Mouse (Mus musculus) urinary bladder, postnatal 14 days (tissue): Measurements from ENCODE around the gene Vdr.

Source experiments
- DNase-seq: peaks from one replicate; pipeline ENCODE4 v3.0.0; 2021; ENCODE audit warnings: low spot score

Gene Vdr

GRCm38 (mm10) chr15:97846121-97846882, 64.1 kb downstream of the Vdr start:
- DNase-seq: no peak

- DNase-seq: no peak
These were observed 66.1 kb downstream of the Vdr start, which contains the start of gene Hdac7 for GRCm38 (mm10) chr15:97844037-97845034. Hdac7 (minus strand) TSS chr15:97844502.

GRCm38 (mm10) chr15:97843247-97843651, 67.2 kb downstream of the Vdr start:
- no peak for DNase-seq

GRCm38 (mm10) chr15:97842058-97842457, 68.4 kb downstream of the Vdr start:
- no peak for DNase-seq

- DNase-seq: no peak
These were observed 69.0 kb downstream of the Vdr start for GRCm38 (mm10) chr15:97841383-97841782.

GRCm38 (mm10) chr15:97840781-97841180, 69.6 kb downstream of the Vdr start:
- DNase-seq: no peak

GRCm38 (mm10) chr15:97839991-97840455, 70.4 kb downstream of the Vdr start:
- peak; percentile 74 for DNase-seq

- DNase-seq: no peak
These were observed 71.0 kb downstream of the Vdr start for GRCm38 (mm10) chr15:97839473-97839872.

GRCm38 (mm10) chr15:97839012-97839411, 71.4 kb downstream of the Vdr start:
- no peak for DNase-seq

GRCm38 (mm10) chr15:97838395-97838794, 72.0 kb downstream of the Vdr start:
- peak; percentile 53 for DNase-seq

GRCm38 (mm10) chr15:97837491-97838061, 72.9 kb downstream of the Vdr start:
- DNase-seq: peak; percentile 55

GRCm38 (mm10) chr15:97836894-97837247, 73.6 kb downstream of the Vdr start:
- no peak for DNase-seq

- DNase-seq: no peak
These were observed 74.1 kb downstream of the Vdr start for GRCm38 (mm10) chr15:97836153-97836893.

- no peak for DNase-seq
These were observed 77.5 kb downstream of the Vdr start for GRCm38 (mm10) chr15:97832764-97833479.

- peak; percentile 75 for DNase-seq
These were observed 78.3 kb downstream of the Vdr start for GRCm38 (mm10) chr15:97831987-97832640.

GRCm38 (mm10) chr15:97831242-97831986, 79.0 kb downstream of the Vdr start:
- DNase-seq: peak; percentile 61

GRCm38 (mm10) chr15:97830788-97831241, 79.6 kb downstream of the Vdr start:
- DNase-seq: no peak

GRCm38 (mm10) chr15:97830253-97830787, 80.1 kb downstream of the Vdr start:
- DNase-seq: no peak

GRCm38 (mm10) chr15:97829432-97829831, 81.0 kb downstream of the Vdr start:
- no peak for DNase-seq
